Mouse (Mus musculus) spleen, postnatal 36 days (tissue): ENCODE data around the gene Rerg.

ENCODE experiments used
- DNase-seq, 2 experiments: peaks; one replicate each; pipeline ENCODE4 v3.0.0; 2022; ENCODE audit warnings: low spot score in 2 of 2, mixed read lengths in 1 of 2

Rerg gene

DNA sequence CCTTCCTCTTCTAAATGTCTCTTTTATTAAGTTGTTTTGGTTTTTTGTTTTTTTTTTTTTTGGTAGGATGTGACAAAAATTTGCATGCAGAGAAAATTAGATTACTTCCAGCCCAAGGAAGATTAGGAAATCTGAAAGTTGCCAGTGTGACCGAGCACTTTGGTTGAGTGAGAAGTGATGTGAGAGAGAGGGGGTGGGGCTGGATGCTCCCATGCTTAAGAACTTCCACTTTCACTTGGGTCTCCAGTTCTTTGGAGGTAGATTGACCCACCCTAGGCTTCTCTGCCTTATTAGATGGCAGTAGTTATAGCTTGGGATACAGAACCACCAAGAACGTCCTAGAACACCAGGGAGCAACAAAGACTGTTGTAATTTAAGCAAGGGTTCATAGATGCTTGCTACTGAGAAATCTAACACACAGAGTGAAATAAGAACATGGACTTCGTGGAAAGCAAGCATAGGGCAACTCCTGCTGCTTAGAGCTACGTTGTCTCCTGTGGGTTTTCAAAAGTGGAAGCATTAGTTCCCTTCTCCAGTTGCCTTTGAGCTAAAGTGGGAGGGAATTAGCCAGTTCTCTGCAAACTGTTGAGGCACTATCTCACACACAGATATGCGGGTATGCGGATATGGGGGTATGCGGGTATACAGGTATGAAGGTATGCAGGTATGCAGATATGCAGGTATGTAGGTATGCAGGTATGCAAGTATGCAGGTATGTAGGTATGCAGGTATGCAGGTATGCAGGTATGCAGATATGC is 152.9 kb downstream of the Rerg start:
- DNase-seq, result no peak

DNA sequence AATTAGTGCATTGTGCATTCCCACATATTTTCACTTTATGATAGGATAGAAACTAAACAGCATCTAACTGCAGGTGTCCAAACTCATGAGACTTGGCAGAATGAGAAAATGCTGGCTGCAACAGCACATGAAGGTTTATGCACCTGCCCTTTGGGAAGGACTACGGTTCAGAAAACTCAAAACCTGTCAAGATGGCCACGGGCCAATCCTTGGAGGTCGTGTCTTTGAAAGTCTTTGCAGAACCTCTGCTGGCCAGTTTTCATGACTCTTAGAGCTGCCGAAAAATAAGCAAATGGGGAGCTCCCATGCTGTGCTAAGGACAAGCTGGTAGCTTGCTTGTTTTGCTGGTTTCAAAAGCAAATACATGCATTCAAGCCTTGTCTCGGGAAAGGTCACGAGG is 156.0 kb downstream of the Rerg start:
- DNase-seq, result no peak

DNA sequence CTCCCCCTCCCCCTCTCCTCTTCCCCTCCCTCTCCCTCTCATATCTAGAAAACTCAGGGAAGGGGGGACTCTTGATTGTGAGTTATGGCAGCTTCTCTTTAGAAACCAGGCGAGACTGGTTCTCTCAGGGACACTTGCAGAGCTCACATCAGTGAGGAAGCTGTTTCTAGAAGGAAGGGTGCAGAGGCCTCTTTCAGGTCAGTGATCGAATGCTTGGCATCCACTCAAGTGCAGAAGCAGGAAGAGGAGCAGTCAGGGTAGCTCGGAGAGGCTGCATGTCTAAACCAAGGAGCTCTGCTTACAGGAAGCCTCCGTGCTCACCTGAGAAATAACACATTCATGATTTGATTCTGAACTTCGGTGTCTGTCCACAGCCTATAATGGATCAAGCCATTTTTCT is 159.1 kb downstream of the Rerg start:
- peak; percentile 48 to 51 for DNase-seq
